Mouse (Mus musculus): ENCODE results near the gene Samd8.

The Samd8 gene

DNA sequence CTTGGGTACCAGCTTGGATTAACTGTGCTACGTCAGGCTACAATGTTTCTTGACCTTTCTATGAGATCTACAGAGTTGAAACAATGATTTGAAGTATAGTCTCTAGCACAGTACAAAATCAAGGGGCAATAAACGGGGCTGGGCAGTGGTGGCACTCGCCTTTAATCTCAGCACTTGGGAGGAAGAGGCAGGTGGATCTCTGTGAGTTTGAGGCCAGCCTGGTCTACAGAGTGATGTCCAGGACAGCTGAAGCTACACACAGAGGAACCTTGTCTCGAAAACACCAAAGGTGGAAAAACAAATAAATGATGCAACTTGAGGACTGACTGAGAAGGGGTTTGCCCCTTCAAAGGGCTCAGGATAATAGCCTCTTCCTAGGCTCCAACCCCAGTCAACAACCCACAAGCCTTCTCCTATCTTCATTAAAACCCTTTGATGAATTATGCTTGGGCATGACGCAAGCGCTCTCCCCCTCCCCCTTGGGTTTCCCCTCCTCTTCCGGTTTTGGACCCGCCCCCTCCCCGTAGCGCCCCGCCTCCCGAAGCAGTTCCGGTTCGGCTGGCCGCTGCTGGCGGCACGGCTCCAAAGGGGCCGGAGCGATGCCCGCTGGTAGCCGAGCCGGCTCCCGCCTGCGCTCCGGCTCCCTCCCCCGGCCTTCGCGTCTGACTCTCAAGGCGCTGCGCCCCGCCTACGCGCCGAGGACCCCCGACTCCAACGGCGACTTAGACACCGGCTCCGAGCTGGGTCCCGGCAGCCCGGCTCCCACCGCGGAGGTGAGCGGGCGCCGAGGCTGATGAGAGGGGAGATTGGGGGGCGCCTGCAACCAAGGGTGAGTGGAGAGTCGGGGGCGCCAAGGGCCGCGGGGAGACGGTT is at the start of gene Samd8:
TSS of gene Samd8 (plus strand) at position 524 of the 873 bp plus-strand sequence.
- DNase-seq (ENCODE audit: low read depth, low spot score) = peak; percentile 83

- no peak for DNase-seq (ENCODE audit: low read depth, low spot score)
Measured at GRCm38 (mm10) chr14:21702691-21703090, 47.6 kb upstream of the Samd8 start.

DNA sequence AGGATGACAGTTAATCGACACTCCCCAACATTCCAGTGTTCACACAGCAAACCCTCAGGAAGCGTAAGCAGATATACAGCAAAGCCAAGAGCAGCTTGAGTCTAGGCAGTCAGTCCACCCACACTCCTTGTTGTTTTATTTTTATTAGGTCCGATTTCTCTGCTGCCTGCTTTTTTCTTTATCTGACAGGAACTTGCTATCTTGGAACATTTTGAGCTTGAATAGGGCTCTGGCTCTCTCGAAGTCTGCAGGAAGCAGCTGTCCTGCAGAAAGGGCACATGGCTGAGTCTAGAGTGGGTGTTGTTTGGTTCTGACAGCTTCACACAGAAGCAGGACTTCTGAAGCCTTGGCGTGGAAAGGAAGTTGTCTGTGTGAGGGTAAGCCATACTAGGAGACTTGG is 47.1 kb upstream of the Samd8 start:
- no peak for DNase-seq (ENCODE audit: low read depth, low spot score)

GRCm38 (mm10) chr14:21705462-21705861 is 44.9 kb upstream of the Samd8 start:
- no peak for DNase-seq (ENCODE audit: low read depth, low spot score)

DNA sequence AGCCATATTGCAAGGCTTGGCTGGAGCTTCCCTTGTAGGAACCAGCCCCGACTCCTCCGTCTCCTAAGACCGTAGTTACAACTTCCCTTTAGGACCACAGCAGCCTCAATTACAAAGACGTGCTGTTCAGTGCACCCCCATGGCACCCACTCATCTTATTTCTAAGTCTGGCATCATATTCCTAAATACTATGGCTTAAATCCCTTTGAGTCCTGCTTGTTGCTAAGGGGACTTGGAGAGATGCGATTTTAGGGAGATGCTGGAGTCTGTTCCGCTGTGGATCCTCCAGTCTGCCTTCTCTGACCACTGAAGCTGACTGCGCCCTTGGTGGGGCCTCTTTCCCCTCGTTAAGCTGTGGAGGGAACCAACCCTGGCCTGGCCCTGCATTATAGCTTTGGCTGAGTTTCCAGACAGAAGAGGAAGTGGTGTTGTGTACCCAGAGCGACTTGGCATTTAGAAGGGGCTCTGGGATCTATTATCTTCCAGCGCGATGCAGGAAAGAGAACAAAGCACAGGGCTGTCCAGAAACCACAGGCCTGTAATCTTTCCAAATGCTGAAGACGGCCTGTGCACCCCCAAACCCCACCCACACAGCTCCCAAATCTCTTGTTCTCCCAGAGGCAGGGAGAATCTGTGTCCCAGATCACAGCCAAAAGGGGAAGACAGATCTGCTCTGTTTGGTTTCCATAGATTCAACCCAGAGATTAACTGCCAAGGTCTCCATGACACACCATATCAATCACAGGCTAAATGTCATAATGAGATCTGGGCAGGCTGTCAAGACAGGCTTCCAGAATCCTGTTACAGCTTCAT is 43.4 kb upstream of the Samd8 start:
- no peak for DNase-seq (ENCODE audit: low read depth, low spot score)

GRCm38 (mm10) chr14:21709545-21709944 is 40.8 kb upstream of the Samd8 start:
- DNase-seq (ENCODE audit: low read depth, low spot score) = no peak

GRCm38 (mm10) chr14:21711231-21711630 is 39.1 kb upstream of the Samd8 start:
- no peak for DNase-seq (ENCODE audit: low read depth, low spot score)

GRCm38 (mm10) chr14:21714486-21714885 is 35.8 kb upstream of the Samd8 start, which contains the start of gene Dupd1:
Dupd1 (minus strand) TSS chr14:21714576.
- no peak for DNase-seq (ENCODE audit: low read depth, low spot score)

GRCm38 (mm10) chr14:21719646-21720383 is 30.5 kb upstream of the Samd8 start:
- DNase-seq (ENCODE audit: low read depth, low spot score) = no peak

DNA sequence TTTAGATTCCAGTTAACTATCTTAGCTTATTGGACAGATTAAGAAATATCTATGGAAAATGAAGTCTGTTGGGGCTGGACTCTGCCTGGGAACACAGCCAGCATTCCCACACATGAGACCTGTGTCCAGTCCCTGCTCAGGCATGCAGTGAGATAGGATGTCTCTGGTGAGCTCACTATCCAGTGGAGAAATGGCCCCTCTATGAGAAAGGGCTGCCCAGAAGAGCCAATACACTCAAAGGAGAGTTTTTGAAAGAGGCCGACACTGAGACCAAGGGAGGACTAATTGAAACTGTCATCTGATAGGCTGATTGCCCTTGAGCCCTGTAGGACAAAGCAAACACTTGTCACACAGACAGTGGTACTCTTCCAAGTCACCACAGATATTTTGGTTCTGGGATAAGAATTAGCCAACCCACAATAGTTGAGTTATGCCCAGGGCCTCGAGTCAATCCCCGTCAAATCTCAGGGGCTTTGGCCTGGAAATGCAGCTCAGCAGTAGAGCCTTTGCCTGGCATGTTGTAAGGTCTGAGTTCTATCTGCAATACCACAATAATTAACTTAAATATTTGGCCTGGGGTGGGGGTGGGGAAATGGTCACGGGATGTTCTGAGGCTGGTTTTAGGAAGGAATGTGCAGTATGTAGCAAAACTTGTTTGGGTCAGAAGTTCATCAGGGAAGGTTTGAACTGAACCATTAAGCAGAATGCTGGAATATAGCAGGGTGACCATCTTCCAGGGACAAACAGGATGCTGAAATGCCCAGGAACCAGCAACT is 29.7 kb upstream of the Samd8 start:
- DNase-seq (ENCODE audit: low read depth, low spot score) = no peak

DNA sequence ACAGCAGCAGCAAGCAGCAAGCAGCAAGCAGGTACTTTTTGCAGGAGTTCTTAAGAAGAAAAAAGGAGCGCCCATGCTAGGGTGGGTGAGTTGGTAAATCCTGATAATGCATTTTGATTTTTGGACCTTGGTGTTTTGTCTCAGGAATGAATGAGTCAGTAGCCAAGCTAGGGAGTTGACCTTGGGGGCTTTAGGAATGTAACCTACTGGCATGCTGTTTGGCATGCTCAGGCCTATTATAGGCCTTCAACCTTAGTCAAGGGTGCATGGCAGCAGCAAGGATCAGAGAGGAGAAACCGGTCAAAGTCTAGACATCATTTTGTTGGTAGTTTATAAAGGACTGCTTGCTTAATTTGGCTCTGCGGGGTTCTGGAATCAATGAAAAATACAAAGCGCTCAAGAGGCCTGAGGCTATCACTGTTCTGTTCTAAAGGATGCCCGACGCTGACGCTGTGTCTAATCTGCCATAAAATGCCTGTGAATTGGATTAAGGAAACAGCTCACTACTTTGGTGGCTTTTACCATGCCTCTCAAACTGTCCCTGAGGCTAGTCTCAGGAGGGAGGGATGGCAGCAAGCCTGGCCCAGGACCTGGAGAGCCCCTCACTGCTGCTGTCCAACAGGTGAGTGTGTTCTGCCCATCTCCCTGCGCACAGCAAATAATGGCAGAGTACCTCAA is 28.2 kb upstream of the Samd8 start:
- DNase-seq (ENCODE audit: low read depth, low spot score) = no peak

DNA sequence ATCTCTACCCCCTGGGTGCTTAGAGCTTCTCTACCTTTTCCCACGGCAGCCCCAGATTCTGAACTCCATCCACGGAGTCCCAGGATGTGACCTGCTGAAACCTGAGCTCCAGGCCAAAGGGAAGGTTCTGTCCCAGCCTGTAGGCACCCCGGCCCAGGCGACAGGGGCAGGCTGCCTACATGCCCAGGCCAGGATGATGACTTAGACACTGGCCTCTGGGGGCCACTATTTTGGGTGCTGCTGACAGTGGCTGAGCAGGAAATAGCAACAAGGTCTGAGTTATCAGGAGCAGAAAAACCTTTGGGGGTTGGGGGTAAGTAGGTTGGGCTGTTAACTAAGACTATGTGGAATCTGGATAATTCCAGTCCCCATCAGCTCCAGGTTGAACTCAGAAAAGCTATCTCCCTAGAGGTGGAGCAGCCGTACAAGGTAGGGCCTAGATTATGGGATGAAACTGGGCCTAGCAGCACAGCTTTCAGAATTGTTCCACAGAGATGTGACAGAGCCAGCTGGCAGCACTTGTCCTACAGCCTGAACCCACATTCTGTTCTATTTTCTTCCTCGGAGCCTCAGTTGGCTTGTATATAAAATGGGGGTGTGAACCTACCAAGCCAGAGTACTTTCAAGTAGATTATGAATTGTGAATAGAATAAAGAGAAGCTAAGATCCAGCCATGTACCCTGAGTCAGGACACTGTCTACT is 21.1 kb upstream of the Samd8 start:
- DNase-seq (ENCODE audit: low read depth, low spot score) = no peak

GRCm38 (mm10) chr14:21729936-21730335 is 20.4 kb upstream of the Samd8 start:
- DNase-seq (ENCODE audit: low read depth, low spot score) = no peak

DNA sequence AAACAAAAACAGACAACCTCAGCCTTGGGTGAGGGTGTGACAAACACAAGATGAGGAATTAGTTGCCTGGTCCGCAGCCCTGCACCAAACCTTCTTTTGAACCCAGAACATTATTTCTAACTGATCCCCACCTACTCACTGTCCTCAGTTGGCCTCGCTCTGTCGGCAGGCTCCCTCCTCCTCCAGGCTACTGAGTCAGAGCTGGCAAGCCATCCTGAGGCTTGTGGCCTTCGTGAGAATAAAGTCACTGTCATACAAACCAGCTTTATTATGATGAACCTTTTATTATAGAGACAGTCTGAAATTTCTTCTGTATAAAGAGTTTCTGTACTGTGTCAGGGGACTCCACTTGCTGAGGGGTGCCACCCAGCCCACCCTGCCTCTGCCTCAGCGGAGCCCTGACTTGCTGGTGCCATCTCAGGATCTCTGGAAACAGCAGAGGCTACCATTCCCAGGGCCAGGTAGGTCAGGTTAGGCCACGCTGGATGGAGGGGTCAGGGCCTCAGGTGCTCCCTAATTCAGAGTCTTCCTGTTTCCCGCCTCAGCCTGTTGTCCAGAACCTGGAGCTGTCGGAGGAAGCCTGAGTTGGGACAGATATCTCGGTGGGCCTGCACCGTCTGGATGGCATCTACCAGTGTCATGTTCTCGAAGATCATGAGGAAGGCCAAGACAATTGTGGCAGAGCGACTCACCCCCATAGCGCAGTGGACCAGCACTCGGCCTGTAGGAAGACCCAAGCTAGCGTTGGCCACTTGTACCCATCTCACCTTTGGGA is 17.0 kb upstream of the Samd8 start:
- DNase-seq (ENCODE audit: low read depth, low spot score) = no peak

GRCm38 (mm10) chr14:21740345-21740744 is 10.0 kb upstream of the Samd8 start:
- no peak for DNase-seq (ENCODE audit: low read depth, low spot score)

- no peak for DNase-seq (ENCODE audit: low read depth, low spot score)
Measured at GRCm38 (mm10) chr14:21741314-21741713, 9.0 kb upstream of the Samd8 start.

DNA sequence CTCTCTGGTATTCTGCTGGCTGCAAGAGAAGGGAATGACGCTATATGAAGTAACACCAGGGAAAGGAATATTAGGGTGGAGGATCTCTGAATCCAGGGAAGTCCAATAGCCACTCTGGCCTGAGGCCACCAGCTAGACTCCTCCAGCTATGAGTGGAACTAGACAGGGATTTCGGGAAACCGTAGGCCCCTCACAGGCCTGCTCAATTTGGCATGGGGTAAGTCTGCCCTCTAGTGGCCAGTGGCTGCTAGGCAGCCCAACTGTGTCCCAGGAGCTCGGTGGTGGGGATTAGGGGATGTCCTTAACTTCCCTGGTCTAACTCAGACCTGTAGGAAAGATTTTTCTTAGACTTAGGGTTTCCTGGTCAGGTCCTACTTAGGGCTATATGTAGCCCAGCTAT is 8.5 kb upstream of the Samd8 start:
- DNase-seq (ENCODE audit: low read depth, low spot score) = peak; percentile 76

GRCm38 (mm10) chr14:21742441-21742840 is 7.9 kb upstream of the Samd8 start:
- no peak for DNase-seq (ENCODE audit: low read depth, low spot score)

GRCm38 (mm10) chr14:21744169-21744568 is 6.2 kb upstream of the Samd8 start:
- DNase-seq (ENCODE audit: low read depth, low spot score) = no peak
